Comparison of ENCODE assay signal across 15 mouse cellular contexts in the genomic region with DNA sequence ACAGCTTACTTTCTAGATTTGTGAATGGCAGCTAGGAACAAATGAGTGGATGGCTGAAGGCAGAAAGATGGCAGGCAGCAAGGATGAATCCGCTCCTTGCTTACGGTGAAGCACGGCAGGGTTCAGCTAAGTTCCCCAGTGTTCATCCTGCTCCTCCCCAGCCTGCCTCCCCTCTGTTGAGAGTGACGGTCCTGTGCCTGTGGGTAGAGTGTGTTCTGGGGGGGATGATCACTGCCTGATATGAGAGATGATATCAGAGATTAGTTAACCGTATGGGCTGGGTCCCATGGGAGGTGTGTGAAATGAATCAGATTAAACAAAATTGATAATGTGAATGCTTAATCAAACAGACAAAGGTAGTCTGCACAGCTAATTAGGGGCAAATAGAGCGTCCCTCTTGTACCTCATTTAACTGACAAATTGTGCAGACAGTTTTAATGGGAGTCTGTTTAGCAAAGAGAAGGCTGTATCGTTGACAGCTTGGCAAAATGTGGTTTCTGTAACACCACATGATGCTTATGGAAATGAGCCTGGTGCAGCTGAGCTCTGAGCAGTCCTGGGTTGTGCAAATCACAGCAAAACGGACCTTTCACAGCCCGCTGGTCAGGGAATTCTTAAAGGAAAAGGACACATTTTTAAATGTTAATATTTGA. TPM values are rescaled to one million over a fixed set of nuclear protein-coding genes. Genes with fewer than 3 reads are reported as not detected.
A peak's percentile ranks its signal among the peaks of the same experiment; 100 is the strongest.
DNase-seq lines count a peak whose midpoint lies in the region; ATAC-seq and TF ChIP-seq lines count a peak whose summit lies in the region.
"Had no signal": no experiment of that assay in that cellular context is flagged by ENCODE, and none has a peak within 500 bp of the region (broad histone marks: within the 10 kb centered on the region; RNA-seq: fewer than 3 reads in every experiment).

No protein-coding gene starts in this region.

- no peak overlapping the region for H3K4me3 ChIP-seq in kidney, embryonic 15.5 days (replicated peaks)
- H3K4me3 ChIP-seq in embryonic facial prominence, embryonic 14.5 days (ENCODE audit: low read depth, low read length): no peak overlapping the region
- H3K4me3 ChIP-seq in hindbrain, embryonic 14.5 days (replicated peaks; ENCODE audit: low read length): 0 out of 2 replicates have a peak overlapping the region, but pooled peaks have one; percentile 5
- no peak overlapping the region for H3K4me3 ChIP-seq in midbrain, postnatal 0 days (ENCODE audit: low read depth, low read length)
- H3K4me3 ChIP-seq in heart, embryonic 11.5 days (ENCODE audit: low read depth, low read length): no peak overlapping the region
- H3K4me3 ChIP-seq: myocyte had no signal

- DNase-seq in kidney, postnatal 36 days: peak; percentile 4 to 6
- no peak for DNase-seq in embryonic facial prominence, embryonic 14.5 days (ENCODE audit: low spot score)
- DNase-seq in hindbrain, embryonic 14.5 days (ENCODE audit: low spot score): peak; percentile 66
- peak; percentile 78 for DNase-seq in midbrain, postnatal 0 days (ENCODE audit: low spot score)
- no peak for DNase-seq in embryo, embryonic 9.5 days (ENCODE audit: extremely low spot score)
- DNase-seq in B cell, adult 2 months: no peak
- DNase-seq: kidney, adult 8-10 months; lung, embryonic 14.5 days; thymus, adult 2 months had no signal

- no peak overlapping the region for H3K9ac ChIP-seq in kidney, embryonic 15.5 days
- no peak overlapping the region for H3K9ac ChIP-seq in embryonic facial prominence, embryonic 14.5 days (ENCODE audit: low read depth, low read length)
- H3K9ac ChIP-seq in hindbrain, embryonic 14.5 days: peak overlapping the region; percentile 17; the same call in 1 of the 2 replicates
- no peak overlapping the region for H3K9ac ChIP-seq in midbrain, postnatal 0 days (replicated peaks; ENCODE audit: low read length, poor library complexity, severe bottlenecking)
- H3K9ac ChIP-seq in heart, embryonic 11.5 days (ENCODE audit: low read depth, low read length): no peak overlapping the region
- H3K9ac ChIP-seq: lung, embryonic 14.5 days had no signal

- H3K27ac ChIP-seq in kidney, embryonic 15.5 days: no peak overlapping the region
- H3K27ac ChIP-seq in embryonic facial prominence, embryonic 14.5 days (replicated peaks; ENCODE audit: low read depth, low read length): no peak overlapping the region
- H3K27ac ChIP-seq in hindbrain, embryonic 14.5 days: peak overlapping the region; percentile 0; the same call in 1 of the 2 replicates
- no peak overlapping the region for H3K27ac ChIP-seq in midbrain, postnatal 0 days (ENCODE audit: low read depth, low read length)
- H3K27ac ChIP-seq in heart, embryonic 11.5 days (ENCODE audit: low read depth, low read length): no peak overlapping the region

- TF ChIP-seq CTCF in midbrain, postnatal 0 days (IDR thresholded peaks at IDR 0.05): no peak

- H3K27me3 ChIP-seq in kidney, embryonic 15.5 days: 0 out of 2 replicates have a peak, but pooled peaks cover 5% of the 10 kb centered on the region
- no peaks in the 10 kb centered on the region for H3K27me3 ChIP-seq in embryonic facial prominence, embryonic 14.5 days (replicated peaks; ENCODE audit: control insufficient read depth, insufficient read depth, low read length)
- peaks cover 37% of the 10 kb centered on the region for H3K27me3 ChIP-seq in hindbrain, embryonic 14.5 days (ENCODE audit: control insufficient read depth, insufficient read depth, low read length)
- no peaks in the 10 kb centered on the region for H3K27me3 ChIP-seq in midbrain, postnatal 0 days (ENCODE audit: insufficient read depth, low read length)
- no peaks in the 10 kb centered on the region for H3K27me3 ChIP-seq in heart, embryonic 11.5 days (ENCODE audit: control insufficient read depth, insufficient read depth, low read length)

- no peaks in the 10 kb centered on the region for H3K9me3 ChIP-seq in kidney, embryonic 15.5 days (replicated peaks)
- no peaks in the 10 kb centered on the region for H3K9me3 ChIP-seq in embryonic facial prominence, embryonic 14.5 days (ENCODE audit: control insufficient read depth, low read length)
- H3K9me3 ChIP-seq in hindbrain, embryonic 14.5 days (ENCODE audit: control insufficient read depth, low read length): no peaks in the 10 kb centered on the region
- no peaks in the 10 kb centered on the region for H3K9me3 ChIP-seq in midbrain, postnatal 0 days (ENCODE audit: low read length)
- H3K9me3 ChIP-seq in heart, embryonic 11.5 days (replicated peaks; ENCODE audit: control insufficient read depth, low read length): no peaks in the 10 kb centered on the region

- H3K36me3 ChIP-seq in kidney, embryonic 15.5 days: no peaks in the 10 kb centered on the region
- no peaks in the 10 kb centered on the region for H3K36me3 ChIP-seq in embryonic facial prominence, embryonic 14.5 days (ENCODE audit: control insufficient read depth, insufficient read depth, low read length)
- H3K36me3 ChIP-seq in hindbrain, embryonic 14.5 days (replicated peaks; ENCODE audit: control insufficient read depth, insufficient read depth): no peaks in the 10 kb centered on the region
- no peaks in the 10 kb centered on the region for H3K36me3 ChIP-seq in midbrain, postnatal 0 days (ENCODE audit: insufficient read depth, low read length)
- no peaks in the 10 kb centered on the region for H3K36me3 ChIP-seq in heart, embryonic 11.5 days (ENCODE audit: control insufficient read depth, insufficient read depth, low read length)

- 0 out of 2 replicates have a peak, but pooled peaks cover 2% of the 10 kb centered on the region for H3K4me1 ChIP-seq in kidney, embryonic 15.5 days
- no peaks in the 10 kb centered on the region for H3K4me1 ChIP-seq in embryonic facial prominence, embryonic 14.5 days (ENCODE audit: control insufficient read depth, insufficient read depth, low read length)
- peaks cover 13% of the 10 kb centered on the region for H3K4me1 ChIP-seq in hindbrain, embryonic 14.5 days (replicated peaks; ENCODE audit: control insufficient read depth, insufficient read depth, low read length)
- H3K4me1 ChIP-seq in midbrain, postnatal 0 days (ENCODE audit: insufficient read depth, low read length): peaks cover 4% of the 10 kb centered on the region; the same call in 1 of the 2 replicates
- no peaks in the 10 kb centered on the region for H3K4me1 ChIP-seq in heart, embryonic 11.5 days (ENCODE audit: control insufficient read depth, insufficient read depth, low read length)

- H3K4me2 ChIP-seq in kidney, embryonic 15.5 days: no peak overlapping the region
- no peak overlapping the region for H3K4me2 ChIP-seq in embryonic facial prominence, embryonic 14.5 days (ENCODE audit: low read depth, low read length)
- H3K4me2 ChIP-seq in hindbrain, embryonic 14.5 days (replicated peaks): peak overlapping the region; percentile 39
- peak overlapping the region; percentile 36 for H3K4me2 ChIP-seq in midbrain, postnatal 0 days (ENCODE audit: low read depth, low read length, poor library complexity, severe bottlenecking)
- no peak overlapping the region for H3K4me2 ChIP-seq in heart, embryonic 11.5 days
- H3K4me2 ChIP-seq: lung, embryonic 14.5 days had no signal

- 49% methylated on average over 9 of the region's 9 CpGs for WGBS in kidney, embryonic 15.5 days
- 39% methylated on average over 9 of the region's 9 CpGs for WGBS in embryonic facial prominence, embryonic 14.5 days
- 11% methylated on average over 9 of the region's 9 CpGs for WGBS in hindbrain, embryonic 14.5 days
- 16% methylated on average over 9 of the region's 9 CpGs for WGBS in midbrain, postnatal 0 days
- 54% methylated on average over 9 of the region's 9 CpGs for WGBS in heart, embryonic 11.5 days (ENCODE audit: insufficient replicate concordance)

- ATAC-seq in kidney, embryonic 15.5 days (replicated peaks; ENCODE audit: low FRiP score): no peak
- ATAC-seq in embryonic facial prominence, embryonic 14.5 days (ENCODE audit: low read depth): peak; percentile 50; the same call in 1 of the 2 replicates
- peak; percentile 93 for ATAC-seq in hindbrain, embryonic 14.5 days (ENCODE audit: low FRiP score)
- ATAC-seq in midbrain, postnatal 0 days (ENCODE audit: low FRiP score): peak; percentile 69; the same call in 1 of the 2 replicates
- no peak for ATAC-seq in heart, embryonic 11.5 days (replicated peaks; ENCODE audit: insufficient number of reproducible peaks, low FRiP score, low TSS enrichment)
- ATAC-seq: activated CD4-positive, CD25-positive, alpha-beta regulatory T cell, adult 4 months had no signal

RNA-seq across cellular contexts. Expression of a gene that starts 40.3 kb away (rescaled TPM):
- not detected in 2 replicates for polyA plus RNA-seq in kidney, embryonic 15.5 days (2015; fragmentation: Nextera tagmentation; extraction: Ambion mirVana)
- 0.13 TPM in 1 of 2 replicates, not detected in the other for polyA plus RNA-seq in embryonic facial prominence, embryonic 14.5 days (2014; fragmentation: Nextera tagmentation; extraction: Ambion mirVana)
- 9.2 and 11.1 TPM in 2 replicates for polyA plus RNA-seq in hindbrain, embryonic 14.5 days (2014; fragmentation: Nextera tagmentation; extraction: Ambion mirVana)
- total RNA-seq in midbrain, postnatal 0 days (2014; rRNA removed): 0.77 TPM in 1 of 2 replicates, not detected in the other
- not detected in 2 replicates for polyA plus RNA-seq in midbrain, postnatal 0 days (2015; fragmentation: Nextera tagmentation; extraction: Ambion mirVana)
- polyA plus RNA-seq in heart, embryonic 11.5 days (2014; fragmentation: Nextera tagmentation; extraction: Ambion mirVana): 0.11 TPM in 1 of 2 replicates, not detected in the other
- polyA plus RNA-seq: activated CD4-positive, CD25-positive, alpha-beta regulatory T cell, adult 4 months; heart, postnatal 0 days; limb, embryonic 11.5 days; lung, embryonic 14.5 days; myocyte had no signal

Comparison
In these comparisons a context has a peak if more than half of its experiments do, and no peak if none do; other contexts are left out.
1. DNase-seq: peak in kidney, postnatal 36 days (2 of 2), hindbrain, embryonic 14.5 days (single experiment) and midbrain, postnatal 0 days (single experiment); none in embryonic facial prominence, embryonic 14.5 days (single experiment), embryo, embryonic 9.5 days (single experiment) and B cell, adult 2 months (0 of 2).
2. ATAC-seq: peak in embryonic facial prominence, embryonic 14.5 days (single experiment), hindbrain, embryonic 14.5 days (single experiment) and midbrain, postnatal 0 days (single experiment); none in kidney, embryonic 15.5 days (single experiment) and heart, embryonic 11.5 days (single experiment).
3. H3K4me2 ChIP-seq: peak in hindbrain, embryonic 14.5 days (single experiment) and midbrain, postnatal 0 days (single experiment); none in kidney, embryonic 15.5 days (single experiment), embryonic facial prominence, embryonic 14.5 days (single experiment) and heart, embryonic 11.5 days (single experiment).